Mouse (Mus musculus): ENCODE results near the gene Bcl3.

DNA sequence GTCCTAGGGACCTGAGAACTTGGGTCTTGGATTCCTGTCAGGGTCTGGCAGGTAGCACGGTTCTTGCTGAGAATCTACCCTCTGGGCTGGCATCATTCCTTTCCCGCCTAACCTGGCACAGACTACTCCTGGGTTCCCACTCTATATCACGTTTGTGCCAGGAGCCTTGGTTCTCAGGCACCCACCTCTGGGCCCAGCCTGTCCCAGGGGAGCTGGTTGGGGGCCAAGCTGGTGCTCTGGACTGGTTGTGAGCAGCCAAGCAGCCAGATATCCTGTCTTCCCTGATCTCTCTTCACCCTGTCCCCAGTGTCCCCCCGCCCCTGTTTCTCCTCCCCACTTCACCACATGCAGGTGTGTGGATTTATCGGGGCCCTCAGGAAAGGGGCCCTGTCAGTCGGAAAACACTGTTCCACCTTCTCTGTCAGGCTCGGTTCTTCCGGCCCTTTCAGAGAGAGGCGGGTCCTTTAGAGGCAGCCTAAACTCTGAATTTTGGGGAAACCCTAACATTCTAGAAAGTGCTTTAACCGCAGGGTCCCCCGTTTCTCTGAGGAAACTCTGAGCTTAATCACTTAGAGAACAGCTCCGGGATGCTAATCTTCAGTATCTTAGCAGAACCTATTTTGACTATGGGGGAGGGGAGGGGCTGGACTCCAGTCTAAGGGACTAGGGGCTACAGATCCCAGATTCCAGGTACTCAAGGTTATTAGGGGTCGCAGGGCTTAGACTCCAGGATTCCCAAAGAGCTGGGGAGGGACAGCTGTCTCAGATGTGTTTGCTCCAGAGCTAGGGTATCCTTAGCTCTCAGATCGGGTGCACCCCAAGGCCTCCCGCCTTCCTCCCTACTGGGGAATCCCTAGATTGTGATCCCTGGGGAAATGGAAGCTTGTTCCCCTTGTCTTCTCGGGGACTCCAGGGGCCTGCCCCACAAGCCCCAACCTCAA is 52.9 kb downstream of the Bcl3 start:
- TF ChIP-seq CTCF (IDR thresholded peaks at IDR 0.05; ENCODE audit: extremely low read depth, insufficient read length, insufficient replicate concordance, low read depth, low read length) (no peak), POLR2A (IDR thresholded peaks at IDR 0.05; ENCODE audit: low read depth, low read length) (no peak)

All from small intestine, adult 2 months (tissue).